In genomic region chr3:53041411-53042239, GRCm38 (mm10) we compare ENCODE assay signal across 7 mouse cellular contexts. TPM values are rescaled to one million over a fixed set of nuclear protein-coding genes. Genes with fewer than 3 reads are reported as not detected.
DNase-seq lines count a peak whose midpoint lies in the region; ATAC-seq and TF ChIP-seq lines count a peak whose summit lies in the region.

TSS of gene Lhfp (plus strand) at chr3:53041528.

- peak within 1 kb of the TSS; percentile 87 for H3K4me3 ChIP-seq in cortical plate, adult 2 months (ENCODE audit: insufficient read depth, low read length)
- H3K4me3 ChIP-seq in hindbrain, postnatal 0 days (ENCODE audit: low read length), result peak within 1 kb of the TSS; percentile 71

- no peaks in the 10 kb centered on the region for H3K36me3 ChIP-seq in hindbrain, postnatal 0 days (ENCODE audit: insufficient read depth, low read length)
- no peaks in the 10 kb centered on the region for H3K36me3 ChIP-seq in splenic B cell, adult 2 months (ENCODE audit: control insufficient read depth, insufficient read depth, low read length, poor library complexity, severe bottlenecking)

- no peaks in the 10 kb centered on the region for H3K27me3 ChIP-seq in hindbrain, postnatal 0 days (ENCODE audit: insufficient read depth, low read length)
- 0 out of 2 replicates have a peak, but pooled peaks cover 2% of the 10 kb centered on the region for H3K27me3 ChIP-seq in splenic B cell, adult 2 months (ENCODE audit: control insufficient read depth, insufficient read depth, low read length, poor library complexity, severe bottlenecking)

- H3K9me3 ChIP-seq in hindbrain, postnatal 0 days (ENCODE audit: low read length), result no peaks in the 10 kb centered on the region

- intact Hi-C loops in gastrocnemius, postnatal 14 days (cut with DNase I; ENCODE audit: low total_unique reads), result no loop called here
- intact Hi-C loops in left cerebral cortex, postnatal 25 days (cut with DNase I), result loop anchor here (5.0 kb wide), 4 partner anchors 121 to 336 kb away; no protein-coding TSS in a partner anchor

- WGBS in hindbrain, postnatal 0 days, result under 1% methylated on average over 51 of the region's 58 CpGs

- H3K27ac ChIP-seq in cortical plate, adult 2 months (ENCODE audit: insufficient read depth, low read length), result 0 out of 2 replicates have a peak within 1 kb of the TSS, but pooled peaks have one; percentile 24
- H3K27ac ChIP-seq in hindbrain, postnatal 0 days, result peak within 1 kb of the TSS; percentile 64

- peak; percentile 94 for ATAC-seq in hindbrain, postnatal 0 days
- ATAC-seq in megakaryocyte-erythroid progenitor cell, adult 5-6 weeks (replicated peaks; ENCODE audit: low FRiP score, low TSS enrichment, poor library complexity, severe bottlenecking), result peak; percentile 50; the same call in 1 of the 2 replicates

- H3K9ac ChIP-seq in hindbrain, postnatal 0 days (replicated peaks; ENCODE audit: low read length), result peak within 1 kb of the TSS; percentile 56

- DNase-seq in adrenal gland, postnatal 10 days, result peak; percentile 74
- peak; percentile 75 for DNase-seq in gastrocnemius, postnatal 14 days
- DNase-seq in hindbrain, postnatal 0 days (ENCODE audit: low spot score), result peak; percentile 79
- DNase-seq in left cerebral cortex, postnatal 25 days (ENCODE audit: low spot score in 2 of 2), result peak; percentile 71 to 74
- peak; percentile 21 for DNase-seq in splenic B cell, adult 2 months (ENCODE audit: low read depth, low spot score)

- peak within 1 kb of the TSS; percentile 84 for H3K4me2 ChIP-seq in hindbrain, postnatal 0 days (ENCODE audit: low read depth, low read length)

- TF ChIP-seq CTCF in cortical plate, adult 2 months (IDR thresholded peaks at IDR 0.05; ENCODE audit: extremely low read depth, insufficient read depth, low read length), result peak; percentile 28; the same call in 1 of the 2 replicates
- TF ChIP-seq CTCF in hindbrain, postnatal 0 days (IDR thresholded peaks at IDR 0.05; ENCODE audit: low read depth), result peak; percentile 45

- H3K4me1 ChIP-seq in cortical plate, adult 2 months (ENCODE audit: control insufficient read depth, insufficient read depth, low read length), result peaks cover 3% of the 10 kb centered on the region; the same call in 1 of the 2 replicates
- H3K4me1 ChIP-seq in hindbrain, postnatal 0 days (ENCODE audit: insufficient read depth, low read length), result no peaks in the 10 kb centered on the region

- TF ChIP-seq POLR2A in cortical plate, adult 2 months (IDR thresholded peaks at IDR 0.05; ENCODE audit: extremely low read depth, insufficient read depth, low read length), result no peak

RNA-seq across cellular contexts. Expression of gene Lhfp, which starts in this region (rescaled TPM):
- 10 to 100 TPM; 24.4 to 28.7 TPM for total RNA-seq in adrenal gland, postnatal 10 days (2021)
- polyA plus RNA-seq in cortical plate, adult 2 months (2012; rRNA removed), result 33.6 and 35.1 TPM in 2 replicates
- 10 to 100 TPM; 29.4 to 33.7 TPM for total RNA-seq in gastrocnemius, postnatal 14 days (2021)
- 57.2 and 60.8 TPM in 2 replicates for total RNA-seq in hindbrain, postnatal 0 days (2014; rRNA removed)
- 67.9 and 68.0 TPM in 2 replicates for polyA plus RNA-seq in hindbrain, postnatal 0 days (2015; fragmentation: Nextera tagmentation; extraction: Ambion mirVana)
- total RNA-seq in left cerebral cortex, postnatal 25 days (2021), result 10 to 100 TPM; 30.6 to 34.5 TPM
- total RNA-seq in megakaryocyte-erythroid progenitor cell, adult 5-6 weeks (2014; fragmentation: Nextera tagmentation), result not detected in 2 replicates
- 0.76 TPM in 1 of 2 replicates, not detected in the other for total RNA-seq in megakaryocyte-erythroid progenitor cell, adult 5-6 weeks (2017)

Comparison
In these comparisons a context has a peak if more than half of its experiments do, and no peak if none do; other contexts are left out.
1. Peak in every context shown above with its lines: DNase-seq, ATAC-seq, H3K4me3 ChIP-seq and H3K27ac ChIP-seq.
2. RNA of gene Lhfp (total RNA-seq): 57.2 to 60.8 TPM in hindbrain, postnatal 0 days, 30.6 to 34.5 TPM in left cerebral cortex, postnatal 25 days, 29.4 to 33.7 TPM in gastrocnemius, postnatal 14 days and 24.4 to 28.7 TPM in adrenal gland, postnatal 10 days; 0.76 TPM in megakaryocyte-erythroid progenitor cell, adult 5-6 weeks; every median in the first group is over 10 times any median in the second.
3. Peak in ATAC-seq in megakaryocyte-erythroid progenitor cell, adult 5-6 weeks; RNA of the gene not detected or under 1 TPM.
4. DNase-seq: peak in every context shown above with its lines; median percentile 79 in hindbrain, postnatal 0 days; 75 in gastrocnemius, postnatal 14 days; 74 in adrenal gland, postnatal 10 days; 72 in left cerebral cortex, postnatal 25 days; 21 in splenic B cell, adult 2 months.